In genomic region chr8:82106131-82106530, GRCm38 (mm10) we compare ENCODE assay signal across 21 mouse cellular contexts.
DNase-seq lines count a peak whose midpoint lies in the region; ATAC-seq and TF ChIP-seq lines count a peak whose summit lies in the region.
"Had no signal": no experiment of that assay in that cellular context is flagged by ENCODE, and none has a peak within 500 bp of the region (broad histone marks: within the 10 kb centered on the region; RNA-seq: fewer than 3 reads in every experiment).

No protein-coding gene starts in this region.

- H3K36me3 ChIP-seq in embryonic facial prominence, embryonic 10.5 days (replicated peaks) = no peaks in the 10 kb centered on the region
- no peaks in the 10 kb centered on the region for H3K36me3 ChIP-seq in embryonic facial prominence, embryonic 13.5 days
- no peaks in the 10 kb centered on the region for H3K36me3 ChIP-seq in limb, embryonic 10.5 days
- no peaks in the 10 kb centered on the region for H3K36me3 ChIP-seq in limb, embryonic 14.5 days (ENCODE audit: control insufficient read depth, insufficient read depth, low read length)
- H3K36me3 ChIP-seq: heart, embryonic 10.5 days; hindbrain, embryonic 12.5 days had no signal

- H3K4me1 ChIP-seq in embryonic facial prominence, embryonic 10.5 days = no peaks in the 10 kb centered on the region
- H3K4me1 ChIP-seq in embryonic facial prominence, embryonic 13.5 days = peaks cover 6% of the 10 kb centered on the region
- H3K4me1 ChIP-seq in limb, embryonic 10.5 days = peaks cover 11% of the 10 kb centered on the region
- H3K4me1 ChIP-seq in limb, embryonic 14.5 days (ENCODE audit: control insufficient read depth, insufficient read depth, low read length) = no peaks in the 10 kb centered on the region
- H3K4me1 ChIP-seq: heart, embryonic 10.5 days; hindbrain, embryonic 12.5 days had no signal

- ATAC-seq in embryonic facial prominence, embryonic 13.5 days (ENCODE audit: insufficient number of reproducible peaks, insufficient read depth, low FRiP score, low TSS enrichment, low read depth) = 0 out of 2 replicates have a peak, but pooled peaks have one; percentile 52
- peak; percentile 70 for ATAC-seq in limb, embryonic 14.5 days (ENCODE audit: low FRiP score, low read depth)
- no peak for ATAC-seq in megakaryocyte progenitor cell, adult 5-6 weeks (replicated peaks; ENCODE audit: poor library complexity)
- ATAC-seq: forebrain, embryonic 13.5 days; forebrain, postnatal 0 days; hindbrain, embryonic 16.5 days had no signal

- no peak overlapping the region for H3K27ac ChIP-seq in embryonic facial prominence, embryonic 10.5 days (replicated peaks)
- H3K27ac ChIP-seq in embryonic facial prominence, embryonic 13.5 days = no peak overlapping the region
- H3K27ac ChIP-seq in limb, embryonic 10.5 days = peak overlapping the region; percentile 53; the same call in 1 of the 2 replicates
- no peak overlapping the region for H3K27ac ChIP-seq in limb, embryonic 14.5 days (replicated peaks; ENCODE audit: low read depth, low read length)
- H3K27ac ChIP-seq: forebrain, embryonic 13.5 days; heart, embryonic 10.5 days; hindbrain, embryonic 12.5 days had no signal

- WGBS in embryonic facial prominence, embryonic 10.5 days = 49% methylated on average over 3 of the region's 3 CpGs
- 23% methylated on average over 3 of the region's 3 CpGs for WGBS in embryonic facial prominence, embryonic 13.5 days
- 33% methylated on average over 3 of the region's 3 CpGs for WGBS in limb, embryonic 10.5 days
- 15% methylated on average over 3 of the region's 3 CpGs for WGBS in limb, embryonic 14.5 days

- no peaks in the 10 kb centered on the region for H3K9me3 ChIP-seq in embryonic facial prominence, embryonic 10.5 days
- H3K9me3 ChIP-seq in embryonic facial prominence, embryonic 13.5 days = no peaks in the 10 kb centered on the region
- H3K9me3 ChIP-seq in limb, embryonic 10.5 days (replicated peaks) = no peaks in the 10 kb centered on the region
- H3K9me3 ChIP-seq in limb, embryonic 14.5 days (ENCODE audit: control insufficient read depth, low read length) = no peaks in the 10 kb centered on the region
- H3K9me3 ChIP-seq: forebrain, embryonic 13.5 days; heart, embryonic 10.5 days; hindbrain, embryonic 12.5 days had no signal

- DNase-seq in embryonic facial prominence, embryonic 10.5 days (ENCODE audit: low spot score) = peak; percentile 14
- no peak for DNase-seq in limb, embryonic 10.5 days (ENCODE audit: low spot score)
- DNase-seq in limb, embryonic 14.5 days (ENCODE audit: low spot score) = peak; percentile 51
- no peak for DNase-seq in gastrocnemius, adult 18-20 months (ENCODE audit: low spot score)
- DNase-seq in left cerebral cortex, postnatal 14 days (ENCODE audit: low spot score in 2 of 2) = no peak
- DNase-seq: adrenal gland, adult 2 months; adrenal gland, postnatal 25 days; cerebellum, adult 18-20 months; cerebellum, adult 9-11 months; cerebellum, postnatal 36 days; forebrain, postnatal 0 days; gastrocnemius, postnatal 36 days; heart, adult 18-20 months; heart, postnatal 10 days; heart, postnatal 4 days had no signal

- H3K4me3 ChIP-seq in embryonic facial prominence, embryonic 10.5 days = no peak overlapping the region
- no peak overlapping the region for H3K4me3 ChIP-seq in embryonic facial prominence, embryonic 13.5 days
- no peak overlapping the region for H3K4me3 ChIP-seq in limb, embryonic 10.5 days
- no peak overlapping the region for H3K4me3 ChIP-seq in limb, embryonic 14.5 days (replicated peaks; ENCODE audit: low read length)
- H3K4me3 ChIP-seq: forebrain, embryonic 13.5 days; heart, embryonic 10.5 days; hindbrain, embryonic 12.5 days had no signal

- no peak overlapping the region for H3K9ac ChIP-seq in embryonic facial prominence, embryonic 13.5 days
- H3K9ac ChIP-seq in limb, embryonic 14.5 days (ENCODE audit: low read depth, low read length, severe bottlenecking) = no peak overlapping the region
- H3K9ac ChIP-seq: forebrain, embryonic 13.5 days; forebrain, postnatal 0 days; hindbrain, embryonic 12.5 days had no signal

- intact Hi-C loops in left cerebral cortex, postnatal 14 days (cut with DNase I) = no loop called here

- TF ChIP-seq POLR2A in limb, embryonic 14.5 days (IDR thresholded peaks at IDR 0.05; ENCODE audit: borderline replicate concordance, extremely low read depth, insufficient read depth, insufficient read length) = no peak

- no peak overlapping the region for H3K4me2 ChIP-seq in embryonic facial prominence, embryonic 13.5 days
- H3K4me2 ChIP-seq in limb, embryonic 14.5 days (replicated peaks; ENCODE audit: low read depth, low read length, severe bottlenecking) = no peak overlapping the region
- H3K4me2 ChIP-seq: forebrain, embryonic 13.5 days; hindbrain, embryonic 12.5 days had no signal

- H3K27me3 ChIP-seq in embryonic facial prominence, embryonic 10.5 days (replicated peaks; ENCODE audit: low read depth, poor library complexity, severe bottlenecking) = no peaks in the 10 kb centered on the region
- no peaks in the 10 kb centered on the region for H3K27me3 ChIP-seq in embryonic facial prominence, embryonic 13.5 days
- no peaks in the 10 kb centered on the region for H3K27me3 ChIP-seq in limb, embryonic 10.5 days (ENCODE audit: low read depth, poor library complexity, severe bottlenecking)
- no peaks in the 10 kb centered on the region for H3K27me3 ChIP-seq in limb, embryonic 14.5 days (ENCODE audit: control insufficient read depth, insufficient read depth, low read length)
- H3K27me3 ChIP-seq: forebrain, embryonic 13.5 days; hindbrain, embryonic 12.5 days had no signal

Comparison
In these comparisons a context has a peak if more than half of its experiments do, and no peak if none do; other contexts are left out.
1. DNase-seq: peak in embryonic facial prominence, embryonic 10.5 days (single experiment) and limb, embryonic 14.5 days (single experiment); none in limb, embryonic 10.5 days (single experiment), gastrocnemius, adult 18-20 months (single experiment) and left cerebral cortex, postnatal 14 days (0 of 2).